Mouse (Mus musculus) heart, postnatal 0 days (tissue): ENCODE measurements around the gene Uqcc2.

Experiments
- CTCF ChIP-seq: IDR thresholded peaks from 2 replicates; pipeline ENCODE4 v1.5.1; 2016; ENCODE audit warnings: antibody characterized with exemption, control low read depth, low read depth
- EP300 ChIP-seq: IDR thresholded peaks from 2 replicates; pipeline ENCODE4 v1.6.1; 2016; ENCODE audit warnings: antibody characterized with exemption, low read depth

DNA sequence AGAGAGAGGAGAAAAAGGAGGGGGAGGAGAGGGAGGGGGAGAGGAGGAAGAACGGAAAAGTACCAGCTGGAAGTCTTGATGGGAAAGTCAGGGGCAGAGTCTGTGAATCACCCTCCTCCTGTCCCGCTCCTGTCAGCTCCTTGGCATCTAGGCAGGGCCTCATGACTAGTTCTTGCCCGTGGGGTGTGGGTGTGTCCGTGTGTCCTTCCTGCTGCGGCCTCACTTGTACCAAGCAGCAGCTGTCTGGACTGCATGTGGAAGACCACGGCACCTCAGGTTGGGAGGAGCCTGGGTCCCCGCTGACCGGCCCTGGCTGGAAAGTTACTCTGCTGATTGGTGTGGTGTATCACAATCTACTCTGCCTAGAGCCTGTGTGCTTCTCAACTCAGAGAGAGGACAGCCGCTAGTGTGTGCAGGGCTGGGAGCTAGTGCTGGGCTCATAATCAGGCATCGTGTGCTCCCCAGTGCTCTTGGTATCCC lies 8.3 kb upstream of the Uqcc2 start:
- TF ChIP-seq CTCF (no peak), EP300 (no peak)
